Mouse (Mus musculus) bone marrow, adult 2 months (tissue): ENCODE data around the gene Sema4f.

Experiments
- CTCF ChIP-seq: fragments of 200-500 bp; IDR thresholded peaks from 2 replicates; pipeline ENCODE4 v1.5.1; 2011; ENCODE audit warnings: low read length, control low read depth; ENCODE audit not compliant: control insufficient read depth, insufficient read depth
- POLR2A ChIP-seq: fragments of 200-500 bp; IDR thresholded peaks from 2 replicates; pipeline ENCODE4 v1.6.1; 2011; ENCODE audit warnings: low read depth, mild to moderate bottlenecking, control low read depth, low read length, borderline replicate concordance; ENCODE audit not compliant: control insufficient read depth

- TF ChIP-seq CTCF (no peak), POLR2A (no peak)
These were observed 26.0 kb downstream of the Sema4f start for GRCm38 (mm10) chr6:82913336-82914247.
